ENCODE assay signal across 26 mouse cellular contexts in genomic region chr17:55320959-55321358, GRCm38 (mm10).
"Had no signal": no experiment of that assay in that cellular context is flagged by ENCODE, and none has a peak within 500 bp of the region (broad histone marks: within the 10 kb centered on the region; RNA-seq: fewer than 3 reads in every experiment).

No protein-coding gene starts in this region.

- H3K4me3 ChIP-seq: gastrocnemius, adult 2 months; heart, embryonic 10.5 days; heart, embryonic 12.5 days; hindbrain, embryonic 10.5 days; hindbrain, embryonic 12.5 days; intestine, embryonic 15.5 days; layer of hippocampus, adult 2 months; left cerebral cortex, adult 2 months; limb, embryonic 10.5 days; limb, embryonic 12.5 days; liver, embryonic 13.5 days had no signal

- ATAC-seq: forebrain, embryonic 16.5 days; hindbrain, embryonic 16.5 days; inflammation-experienced regulatory T-cells, adult 6 months; intestine, embryonic 15.5 days; intestine, postnatal 0 days had no signal

- H3K4me1 ChIP-seq: heart, embryonic 10.5 days; heart, embryonic 12.5 days; hindbrain, embryonic 10.5 days; hindbrain, embryonic 12.5 days; intestine, embryonic 15.5 days; limb, embryonic 10.5 days; limb, embryonic 12.5 days; liver, embryonic 13.5 days had no signal

- H3K4me2 ChIP-seq: heart, embryonic 12.5 days; hindbrain, embryonic 12.5 days; hindbrain, embryonic 14.5 days; intestine, embryonic 15.5 days; limb, embryonic 12.5 days; liver, embryonic 11.5 days; liver, embryonic 13.5 days had no signal

- H3K9me3 ChIP-seq: heart, embryonic 10.5 days; heart, embryonic 12.5 days; hindbrain, embryonic 10.5 days; hindbrain, embryonic 12.5 days; intestine, embryonic 15.5 days; limb, embryonic 10.5 days; limb, embryonic 12.5 days; liver, embryonic 13.5 days had no signal

- DNase-seq: gastrocnemius, adult 2 months; gastrocnemius, postnatal 10 days; gastrocnemius, postnatal 25 days; heart, adult 18-20 months; heart, postnatal 10 days; heart, postnatal 4 days; kidney, adult 2 months; kidney, adult 9 months; kidney, postnatal 14 days; liver; liver, embryonic 13.5 days had no signal

- H3K36me3 ChIP-seq: heart, embryonic 10.5 days; heart, embryonic 12.5 days; hindbrain, embryonic 10.5 days; hindbrain, embryonic 12.5 days; intestine, embryonic 15.5 days; limb, embryonic 10.5 days; limb, embryonic 12.5 days; liver, embryonic 13.5 days had no signal

- H3K27me3 ChIP-seq: heart, embryonic 12.5 days; hindbrain, embryonic 12.5 days; intestine, embryonic 15.5 days; limb, embryonic 12.5 days; liver, embryonic 13.5 days had no signal

- H3K9ac ChIP-seq: heart, embryonic 12.5 days; hindbrain, embryonic 12.5 days; hindbrain, embryonic 14.5 days; intestine, embryonic 15.5 days; limb, embryonic 12.5 days; liver, embryonic 13.5 days had no signal

- H3K27ac ChIP-seq: gastrocnemius, adult 2 months; heart, embryonic 10.5 days; hindbrain, embryonic 10.5 days; hindbrain, embryonic 12.5 days; hindbrain, embryonic 14.5 days; intestine, embryonic 15.5 days; layer of hippocampus, adult 2 months; left cerebral cortex, adult 2 months; limb, embryonic 10.5 days; limb, embryonic 12.5 days; liver, embryonic 13.5 days had no signal
